ENCODE assay signal across 8 mouse cellular contexts in the genomic region with DNA sequence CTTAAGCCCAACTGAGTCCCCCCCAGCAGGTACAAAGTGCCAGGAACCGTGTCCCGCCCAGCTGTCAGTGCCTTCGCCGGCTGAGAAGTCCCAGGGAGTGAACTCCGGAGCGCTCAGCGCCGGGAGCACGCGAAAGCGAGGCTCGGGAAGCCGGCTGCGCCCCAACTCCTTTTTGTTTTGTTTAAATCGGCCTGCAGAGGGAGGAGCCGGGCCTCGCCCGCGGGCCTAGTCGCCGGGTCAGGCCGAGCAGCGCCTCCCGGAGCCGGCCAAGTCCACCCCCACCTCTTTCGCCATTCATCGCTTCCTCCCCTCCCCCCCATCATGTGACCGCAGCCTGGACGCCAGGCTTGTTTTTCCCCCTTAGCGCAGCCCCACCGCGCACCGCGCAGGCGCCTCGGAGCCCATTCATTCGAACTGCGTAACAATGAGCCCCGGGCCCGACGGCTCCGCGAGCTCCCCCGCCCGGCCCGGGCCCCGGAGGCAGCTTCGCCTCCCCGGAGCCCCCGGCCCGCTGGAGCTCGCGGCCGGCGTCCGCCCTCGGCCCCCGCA. TPM values are rescaled to one million over a fixed set of nuclear protein-coding genes. Genes with fewer than 3 reads are reported as not detected.
DNase-seq lines count a peak whose midpoint lies in the region; ATAC-seq lines count a peak whose summit lies in the region.

No protein-coding gene starts in this region.

- peak overlapping the region; percentile 99 for H3K27ac ChIP-seq in hindbrain, embryonic 12.5 days

- peak; percentile 99 for DNase-seq in NIH3T3 (ENCODE audit: low read depth)
- peak; percentile 98 for DNase-seq in cerebellum, postnatal 10 days
- peak; percentile 86 to 89 for DNase-seq in frontal cortex, postnatal 10 days (ENCODE audit: low spot score in 2 of 2)
- peak; percentile 87 to 95 for DNase-seq in layer of hippocampus, postnatal 14 days (ENCODE audit: low spot score in 2 of 2)
- DNase-seq in lung, postnatal 14 days: peak; percentile 95
- peak; percentile 64 for DNase-seq in retina, adult 2 months (ENCODE audit: low read depth, low spot score)
- DNase-seq in thymus, postnatal 36 days: peak; percentile 73 to 80

- no peaks in the 10 kb centered on the region for H3K27me3 ChIP-seq in hindbrain, embryonic 12.5 days

- H3K9ac ChIP-seq in hindbrain, embryonic 12.5 days: peak overlapping the region; percentile 96

- no peaks in the 10 kb centered on the region for H3K36me3 ChIP-seq in hindbrain, embryonic 12.5 days

- H3K4me1 ChIP-seq in hindbrain, embryonic 12.5 days: no peaks in the 10 kb centered on the region

- H3K4me3 ChIP-seq in hindbrain, embryonic 12.5 days: peak overlapping the region; percentile 91

- ATAC-seq in hindbrain, embryonic 12.5 days (ENCODE audit: low FRiP score): peak; percentile 88

- WGBS in hindbrain, embryonic 12.5 days: under 1% methylated on average over 54 of the region's 58 CpGs

- peak overlapping the region; percentile 48 for H3K4me2 ChIP-seq in hindbrain, embryonic 12.5 days (replicated peaks)

- H3K9me3 ChIP-seq in hindbrain, embryonic 12.5 days (replicated peaks): no peaks in the 10 kb centered on the region

RNA-seq across cellular contexts. Expression of gene Hbp1, which starts 1.1 kb away (rescaled TPM):
- polyA plus RNA-seq in hindbrain, embryonic 12.5 days (2016; fragmentation: Nextera tagmentation; extraction: Ambion mirVana): 94.7 and 95.6 TPM in 2 replicates
- total RNA-seq in layer of hippocampus, postnatal 14 days (2021): 10 to 100 TPM; 24.9 to 29.7 TPM

Comparison
In these comparisons a context has a peak if more than half of its experiments do, and no peak if none do; other contexts are left out.
1. Peak in every context shown above with its lines: DNase-seq, ATAC-seq, H3K4me3 ChIP-seq and H3K27ac ChIP-seq.